Mouse (Mus musculus): ENCODE data around the gene Ube4a.

GRCm38 (mm10) chr9:44899716-44900115, 65.7 kb downstream of the Ube4a start:
- TF ChIP-seq POLR2A (IDR thresholded peaks at IDR 0.05; ENCODE audit: extremely low read depth, insufficient read depth, low read length) (no peak), CTCF (IDR thresholded peaks at IDR 0.05; ENCODE audit: extremely low read depth, insufficient read depth, low read length) (no peak)
